Mouse (Mus musculus) activated CD4-positive, CD25-positive, alpha-beta regulatory T cell, adult 4 months (primary cell): ENCODE results near the gene 6430548M08Rik. TPM values are rescaled to one million over a fixed set of nuclear protein-coding genes. Genes with fewer than 3 reads are reported as not detected.

Experiments used
- ATAC-seq: one replicate; pipeline ENCODE4 v1.8.0; 2017
- polyA plus RNA-seq, 2 experiments: library from polyadenylated mRNA; unstranded; fragments of 100-300 nt; shearing (Covaris generic); gene quantifications; one replicate each; pipeline ENCODE4 v1.2.1; 2017

6430548M08Rik gene
- not detected for polyA plus RNA-seq

DNA sequence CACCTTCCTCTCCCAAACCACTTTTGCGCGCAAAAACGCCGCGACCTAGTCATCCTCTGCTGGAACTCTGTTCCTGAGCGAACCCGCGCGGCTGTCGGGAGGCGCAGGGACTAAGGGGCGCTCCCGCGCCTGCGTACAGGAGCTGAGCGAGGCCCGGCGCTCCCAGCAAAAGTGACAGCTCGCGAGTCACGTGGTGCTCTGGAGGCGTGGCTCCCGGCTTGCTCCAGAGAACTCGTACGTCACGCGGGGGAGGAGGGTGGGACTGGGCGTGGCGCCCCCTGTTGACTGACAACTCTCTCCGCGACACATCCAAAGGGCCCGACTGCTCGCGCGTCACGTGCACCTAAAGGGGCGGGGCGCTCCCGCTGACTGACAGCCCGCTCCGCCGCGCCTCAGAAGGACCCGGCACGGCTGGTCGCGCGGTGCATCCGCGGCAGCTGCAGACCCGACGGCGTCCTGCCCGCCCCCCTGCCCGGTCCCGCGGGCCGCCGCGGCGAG lies at the start of gene 6430548M08Rik:
TSS of gene 6430548M08Rik (plus strand) at position 395 of the 498 bp plus-strand sequence.
- peak; percentile 98 for ATAC-seq

DNA sequence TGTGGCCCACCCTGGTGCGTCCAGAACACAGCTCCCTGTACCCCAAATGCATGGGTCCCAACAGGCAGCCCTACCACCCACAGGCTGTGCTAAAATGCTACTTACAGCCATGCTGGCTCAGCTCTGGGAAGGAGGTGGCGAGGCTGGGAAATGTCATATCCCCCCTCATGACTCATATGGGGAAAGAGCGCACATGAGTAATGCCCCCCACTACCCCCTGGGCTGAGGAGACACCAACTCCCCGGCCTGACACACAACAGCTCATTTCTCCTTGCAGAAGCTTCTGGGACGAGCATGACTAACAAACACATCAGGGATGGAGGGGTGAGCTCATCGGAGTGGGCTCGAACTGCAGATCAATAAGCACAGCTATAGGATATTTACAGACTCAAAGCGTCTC lies 48.3 kb upstream of the 6430548M08Rik start:
- ATAC-seq = no peak

DNA sequence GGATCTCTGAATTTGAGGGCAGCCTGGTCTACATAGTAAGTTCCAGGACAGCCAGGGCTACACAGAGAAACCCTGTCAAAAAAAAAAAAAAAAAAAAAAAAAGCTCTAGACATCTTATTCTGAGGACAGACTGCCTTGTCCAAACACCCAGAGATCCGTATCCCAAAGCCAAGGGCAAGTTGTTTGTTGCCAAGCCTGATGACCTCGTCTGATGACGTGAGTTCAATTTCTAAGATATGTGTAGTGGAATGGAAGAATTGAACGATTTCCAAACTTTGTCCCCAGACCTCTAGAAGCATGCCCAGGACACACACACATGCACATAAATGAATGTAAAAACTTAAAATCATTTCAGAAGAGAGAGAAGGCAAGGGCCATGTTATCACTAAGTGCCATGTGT lies 47.7 kb upstream of the 6430548M08Rik start:
- ATAC-seq = no peak

DNA sequence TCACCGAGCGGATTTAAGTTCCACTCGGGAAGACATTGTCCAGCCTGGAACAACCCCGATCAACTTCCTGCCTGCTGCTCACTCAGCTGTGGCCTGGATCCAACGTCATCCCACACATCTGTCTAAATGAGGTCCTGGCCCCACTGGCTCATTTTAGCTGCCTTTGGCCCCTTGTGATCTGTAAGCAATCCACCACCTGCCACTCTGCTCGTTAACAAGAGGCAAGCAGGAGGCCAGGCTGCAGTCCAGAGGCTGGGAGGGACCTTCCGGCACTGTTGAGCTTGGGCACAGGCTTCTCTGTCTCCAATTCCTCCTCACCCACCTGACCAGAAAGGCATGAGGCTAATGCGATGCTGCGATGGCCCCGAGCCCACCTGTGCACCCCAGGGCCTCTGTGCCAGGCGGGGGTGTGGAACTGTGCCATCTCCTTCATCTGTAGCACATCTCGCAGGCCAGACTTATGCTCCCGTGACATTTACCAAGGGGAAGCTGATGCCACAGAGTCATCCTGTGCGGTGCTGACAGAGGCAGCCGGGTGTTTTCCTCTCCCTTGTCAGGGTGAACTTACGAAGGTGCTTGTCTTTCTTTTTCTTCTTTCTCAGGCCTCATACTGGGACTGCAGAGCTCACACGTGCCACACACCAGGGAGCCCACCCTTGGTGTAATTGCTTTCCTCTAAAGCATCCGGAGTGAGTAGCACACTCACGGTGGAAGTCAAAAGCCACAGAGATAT lies 45.9 kb upstream of the 6430548M08Rik start:
- peak; percentile 74 for ATAC-seq

DNA sequence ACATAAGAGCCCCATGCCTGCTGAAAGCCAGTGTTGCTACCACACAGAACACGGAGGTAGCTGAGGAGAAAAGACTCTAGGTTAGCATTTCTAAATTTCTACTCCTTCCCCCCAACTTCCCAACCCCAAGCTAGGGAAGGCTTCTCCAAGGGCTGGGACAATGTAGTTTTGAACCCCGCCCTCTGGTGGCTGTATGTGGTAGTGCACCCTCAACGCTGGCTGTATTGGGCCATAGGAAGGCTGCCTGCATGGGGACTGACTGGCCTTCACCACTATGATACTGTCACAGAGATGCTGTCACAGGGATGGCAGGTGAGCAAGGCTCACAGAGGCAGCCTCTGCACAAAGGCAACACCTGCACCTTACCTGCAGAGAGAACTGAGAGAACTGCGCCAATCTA lies 42.3 kb upstream of the 6430548M08Rik start:
- ATAC-seq = peak; percentile 35

DNA sequence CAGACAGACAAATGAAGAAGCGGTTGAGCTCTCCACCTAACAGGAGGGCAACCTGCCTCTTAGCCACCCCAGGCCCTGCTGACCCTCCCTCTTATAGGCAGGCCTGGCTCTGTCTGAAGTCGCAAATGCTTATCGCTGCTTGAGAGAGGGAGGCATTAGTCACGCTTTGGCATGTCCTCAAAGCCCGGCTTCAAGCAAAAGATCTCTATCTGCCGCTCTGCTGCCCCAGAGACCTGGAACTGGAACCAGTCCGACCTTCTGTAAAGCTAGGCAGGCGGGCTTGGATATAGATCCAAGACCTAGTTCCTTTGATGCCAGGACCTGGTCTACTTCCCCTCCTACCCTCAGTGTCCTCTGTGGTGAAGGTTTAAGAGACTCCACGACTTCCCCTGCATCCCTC lies 41.7 kb upstream of the 6430548M08Rik start:
- no peak for ATAC-seq

DNA sequence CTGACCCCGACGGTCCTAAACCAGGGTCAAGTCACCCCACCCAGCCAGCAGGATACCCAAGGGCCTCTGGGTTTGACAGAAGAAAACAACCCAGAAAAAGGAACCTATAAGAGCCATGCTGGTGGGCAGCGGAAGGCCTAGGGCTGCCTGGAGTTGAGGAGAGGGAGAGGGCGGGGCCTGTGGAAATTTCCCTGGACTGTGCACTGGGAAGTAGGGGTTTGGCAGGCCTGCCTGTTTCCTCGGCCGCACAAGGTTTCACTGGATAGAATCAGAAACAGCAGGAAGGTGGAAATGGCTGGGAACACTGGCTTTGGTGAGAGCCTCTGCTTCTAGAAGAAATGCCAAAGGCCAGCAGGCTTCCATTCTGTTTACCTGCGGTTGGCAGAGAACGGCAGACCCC lies 41.1 kb upstream of the 6430548M08Rik start:
- no peak for ATAC-seq

DNA sequence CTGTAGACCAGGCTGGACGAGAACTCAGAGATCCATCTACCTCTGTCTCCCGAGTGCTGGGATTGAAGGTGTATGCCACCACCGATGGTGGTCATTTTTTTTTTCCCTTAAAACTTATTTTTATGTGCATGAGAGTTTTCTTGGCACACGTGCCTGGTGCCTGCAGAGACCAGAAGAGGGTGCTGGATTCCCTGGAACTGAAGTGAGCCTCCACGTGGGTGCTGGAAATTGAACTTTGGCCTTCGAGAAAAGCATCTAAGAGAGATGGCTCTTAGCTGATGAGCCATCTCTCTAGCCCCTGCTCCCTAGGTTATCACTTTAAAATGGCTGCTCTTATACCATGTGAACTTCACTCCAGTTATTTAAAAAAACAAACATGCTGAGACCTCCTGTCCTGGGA lies 39.4 kb upstream of the 6430548M08Rik start:
- no peak for ATAC-seq

DNA sequence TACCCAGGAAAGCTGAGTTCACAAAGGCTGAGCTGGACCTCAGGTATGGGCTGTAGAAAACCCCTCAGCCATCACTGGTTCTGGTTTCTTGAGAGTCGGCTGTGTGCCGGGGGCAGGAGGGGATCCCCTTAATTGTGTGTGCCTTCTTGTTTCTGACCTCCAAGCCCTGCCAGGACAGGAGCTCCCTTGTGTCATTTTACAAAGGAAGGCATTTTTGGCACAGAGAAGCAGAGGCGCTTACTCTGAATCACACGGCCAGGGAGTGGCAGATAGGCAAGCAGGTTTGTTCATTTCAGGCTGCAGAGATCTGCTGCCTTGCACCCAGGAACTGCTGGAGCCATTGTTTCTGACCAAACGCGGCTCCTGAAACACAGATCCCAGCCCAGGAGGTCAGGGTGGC lies 38.6 kb upstream of the 6430548M08Rik start:
- no peak for ATAC-seq

DNA sequence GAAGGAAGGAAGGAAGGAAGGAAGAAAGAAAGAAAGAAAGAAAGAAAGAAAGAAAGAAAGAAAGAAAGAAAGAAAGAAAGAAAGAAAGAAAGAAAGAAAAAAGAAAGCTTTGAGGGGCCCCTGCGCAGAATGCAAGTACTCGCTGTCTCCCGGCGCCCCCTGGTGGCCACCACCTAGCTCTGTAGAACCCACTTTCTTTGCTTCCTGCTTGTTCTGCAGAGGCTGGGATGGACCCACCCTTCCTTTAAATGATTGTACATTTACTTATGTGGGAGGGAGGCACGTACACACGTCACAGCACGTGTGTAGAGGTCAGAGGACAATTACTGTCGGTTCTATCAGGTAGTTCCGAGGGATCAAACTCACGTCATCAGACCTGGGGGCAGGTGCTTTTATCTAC lies 35.9 kb upstream of the 6430548M08Rik start:
- peak; percentile 85 for ATAC-seq

DNA sequence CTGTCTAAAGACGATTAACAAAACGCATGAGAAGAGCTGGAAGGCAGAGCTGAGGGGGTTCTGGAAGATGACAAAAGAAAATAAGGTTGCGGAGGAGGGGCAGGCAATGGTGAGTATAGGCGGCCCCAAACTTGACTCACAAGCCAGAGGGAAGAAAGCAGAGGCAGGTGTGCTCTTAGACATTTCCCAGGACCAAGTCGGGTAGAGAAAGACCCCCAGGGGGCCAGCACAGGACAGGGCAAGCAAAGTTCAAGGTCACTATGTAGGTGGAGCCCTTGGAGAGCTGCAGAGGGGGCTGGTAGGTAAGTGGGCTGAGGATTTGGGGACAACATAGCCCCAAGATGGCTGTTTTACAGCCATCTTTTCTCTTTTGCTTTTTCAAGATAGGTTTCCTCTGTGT lies 34.6 kb upstream of the 6430548M08Rik start:
- no peak for ATAC-seq

DNA sequence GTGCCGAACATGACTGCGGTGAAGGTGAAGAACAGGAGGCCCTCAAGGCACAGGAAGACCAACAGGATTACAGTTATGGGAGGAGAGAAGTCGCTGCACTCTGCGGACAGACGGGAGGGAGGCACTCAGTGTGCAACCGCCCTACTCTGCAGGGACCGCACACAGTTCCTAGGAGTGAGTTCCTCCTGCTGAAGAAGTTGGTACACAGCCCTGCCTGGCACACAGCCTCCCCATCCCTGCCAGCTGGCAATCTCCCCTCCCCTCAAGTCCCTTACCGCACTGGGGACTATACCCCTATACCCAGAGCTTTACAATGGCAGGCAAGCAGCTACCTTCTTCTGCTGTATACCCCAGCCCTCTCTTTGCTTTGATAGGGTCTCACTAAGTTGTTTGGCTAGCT lies 30.7 kb upstream of the 6430548M08Rik start:
- ATAC-seq = no peak

DNA sequence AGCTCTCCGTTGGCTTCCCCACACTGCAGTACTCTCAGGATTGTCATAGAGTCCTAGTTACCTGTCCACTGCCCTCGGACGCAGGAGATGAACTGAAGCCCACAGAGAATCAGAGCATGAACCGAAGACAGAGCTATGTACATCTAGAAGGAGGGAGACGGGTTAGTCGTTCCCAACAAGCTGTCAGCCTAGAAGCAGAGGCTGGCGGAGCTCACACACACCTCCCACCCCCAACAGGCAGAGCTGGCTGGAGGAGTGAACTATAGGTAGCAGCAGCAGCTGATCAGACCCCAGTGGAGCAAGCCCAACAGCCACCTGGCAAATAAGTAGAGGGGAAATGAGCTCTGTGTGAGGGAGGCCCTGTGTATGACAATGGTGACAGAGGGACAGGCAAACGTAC lies 29.2 kb upstream of the 6430548M08Rik start:
- no peak for ATAC-seq

DNA sequence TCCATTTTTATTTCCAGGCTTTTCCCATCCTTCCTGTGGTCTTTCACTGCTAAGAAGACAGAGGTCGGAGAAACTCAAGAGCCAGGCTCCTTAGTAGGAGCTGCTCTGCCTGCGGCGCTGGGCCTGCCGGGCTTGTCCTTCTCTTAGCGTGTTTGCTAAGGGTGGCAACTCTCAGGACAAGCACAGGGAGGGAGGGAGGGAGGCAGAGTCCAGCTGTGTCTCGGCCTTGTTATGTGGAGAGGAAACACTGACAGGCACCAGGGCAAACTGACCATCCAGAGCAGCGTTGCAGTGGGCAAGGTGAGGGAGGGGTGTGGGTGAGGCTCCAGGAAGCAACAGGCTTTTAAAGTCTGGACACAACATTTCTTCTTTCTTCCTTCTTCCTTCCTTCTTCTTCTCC lies 24.4 kb upstream of the 6430548M08Rik start:
- ATAC-seq = no peak

DNA sequence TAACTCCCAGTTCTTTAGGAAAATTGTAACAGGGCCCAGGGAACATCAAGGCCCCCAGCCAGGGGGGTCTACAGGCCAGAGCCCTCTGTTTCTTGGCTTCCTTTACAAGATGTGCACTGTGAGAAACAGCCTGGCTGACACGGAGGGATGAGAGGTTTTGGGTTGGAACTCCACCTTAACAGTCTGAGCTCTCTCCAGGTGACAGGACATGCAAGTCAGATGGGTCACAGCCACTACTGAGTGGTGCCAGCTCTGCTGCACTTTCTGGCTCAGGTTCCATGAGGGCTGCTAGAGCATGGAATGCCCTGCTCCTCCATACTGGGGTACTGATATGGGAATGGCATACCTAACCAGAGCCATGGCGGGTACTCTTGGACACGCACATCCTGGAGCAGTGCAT lies 22.9 kb upstream of the 6430548M08Rik start:
- ATAC-seq = no peak

DNA sequence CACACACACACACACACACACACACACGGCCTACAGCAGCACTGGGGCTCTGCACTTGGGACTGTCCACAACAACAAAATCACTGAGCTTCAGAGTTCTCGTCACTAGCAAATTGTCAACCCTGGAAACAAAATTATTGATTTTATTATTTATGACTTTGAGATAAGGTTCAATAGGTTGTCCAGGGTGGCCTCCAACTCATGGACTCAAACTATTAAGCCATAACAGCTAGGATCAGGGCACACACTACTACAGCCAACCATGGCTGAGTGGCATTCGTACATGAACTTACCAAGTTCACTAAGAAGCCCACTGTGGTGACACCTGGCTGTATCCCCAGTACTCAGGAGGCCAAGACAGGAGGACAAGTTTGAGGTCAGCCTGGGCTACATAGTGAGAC lies 20.8 kb upstream of the 6430548M08Rik start:
- no peak for ATAC-seq

DNA sequence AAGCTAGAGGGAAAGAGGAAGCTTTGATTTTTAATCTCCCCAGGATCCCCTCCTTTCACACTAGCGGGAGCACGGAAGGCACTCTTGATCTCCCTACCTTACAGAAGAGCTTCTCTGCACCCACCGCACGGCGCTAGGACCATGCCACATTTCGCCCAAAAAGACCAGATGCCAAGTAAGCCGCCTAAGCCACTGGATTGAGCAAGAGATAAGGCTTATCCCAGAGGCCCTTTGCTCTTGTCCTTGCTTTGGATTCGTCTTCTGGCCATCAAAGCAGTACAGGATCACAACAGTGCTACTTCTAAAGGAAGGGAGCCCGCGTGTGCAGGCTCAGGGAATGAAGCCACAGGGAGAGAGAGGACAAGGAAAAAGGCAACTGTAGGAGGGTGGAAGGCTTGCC lies 19.2 kb upstream of the 6430548M08Rik start:
- ATAC-seq = no peak

DNA sequence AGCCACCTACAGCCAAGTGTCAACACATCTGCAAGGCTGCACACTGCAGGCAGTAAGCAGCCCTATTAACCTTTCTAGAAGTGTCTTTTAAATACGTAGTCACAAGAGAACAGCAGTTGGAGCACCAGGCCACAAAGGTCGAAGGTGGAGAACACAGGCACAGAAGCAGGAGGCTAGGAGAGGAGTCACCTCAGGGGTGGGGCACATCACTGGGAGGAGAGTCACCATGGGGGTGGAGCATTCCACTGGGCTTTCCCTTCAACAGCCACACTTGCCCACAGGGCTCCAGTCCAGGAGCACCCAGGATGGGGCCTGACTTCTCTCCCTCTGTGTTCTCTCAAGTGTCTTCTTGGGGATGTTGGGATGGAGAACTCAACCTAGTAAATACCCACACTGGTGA lies 17.5 kb upstream of the 6430548M08Rik start:
- no peak for ATAC-seq

DNA sequence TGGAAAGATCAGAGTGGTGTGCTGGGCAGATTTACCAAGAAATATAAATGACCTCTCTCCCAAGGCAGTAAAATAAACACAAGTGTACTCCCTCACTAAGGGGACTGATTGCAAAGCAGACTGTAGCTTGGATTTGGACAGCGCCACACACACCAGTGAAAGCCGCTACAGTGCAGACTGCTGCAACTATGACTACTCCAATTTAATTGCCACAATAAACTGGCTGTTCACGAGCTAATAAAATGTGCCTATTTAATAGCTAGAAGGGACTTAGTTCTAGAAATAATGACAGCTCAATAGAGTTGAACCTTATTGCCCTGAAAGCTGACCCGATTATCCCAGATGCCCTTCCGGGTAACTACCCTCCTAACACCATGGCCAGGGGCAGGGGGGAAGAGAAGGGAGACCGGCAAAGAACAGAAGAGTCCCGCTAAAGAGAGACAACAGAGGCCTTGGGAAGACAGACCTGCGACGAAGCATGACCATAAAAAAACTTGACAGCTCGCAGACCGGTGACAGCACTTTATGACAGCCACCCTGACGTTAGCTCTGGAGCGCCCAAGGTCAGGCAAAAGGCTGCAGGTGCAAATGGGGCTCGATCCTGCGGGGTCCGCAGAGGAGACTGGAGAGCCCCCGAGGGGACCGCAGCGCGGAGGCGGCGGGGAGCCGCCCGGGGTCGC lies 13.4 kb upstream of the 6430548M08Rik start:
- peak; percentile 16 for ATAC-seq

DNA sequence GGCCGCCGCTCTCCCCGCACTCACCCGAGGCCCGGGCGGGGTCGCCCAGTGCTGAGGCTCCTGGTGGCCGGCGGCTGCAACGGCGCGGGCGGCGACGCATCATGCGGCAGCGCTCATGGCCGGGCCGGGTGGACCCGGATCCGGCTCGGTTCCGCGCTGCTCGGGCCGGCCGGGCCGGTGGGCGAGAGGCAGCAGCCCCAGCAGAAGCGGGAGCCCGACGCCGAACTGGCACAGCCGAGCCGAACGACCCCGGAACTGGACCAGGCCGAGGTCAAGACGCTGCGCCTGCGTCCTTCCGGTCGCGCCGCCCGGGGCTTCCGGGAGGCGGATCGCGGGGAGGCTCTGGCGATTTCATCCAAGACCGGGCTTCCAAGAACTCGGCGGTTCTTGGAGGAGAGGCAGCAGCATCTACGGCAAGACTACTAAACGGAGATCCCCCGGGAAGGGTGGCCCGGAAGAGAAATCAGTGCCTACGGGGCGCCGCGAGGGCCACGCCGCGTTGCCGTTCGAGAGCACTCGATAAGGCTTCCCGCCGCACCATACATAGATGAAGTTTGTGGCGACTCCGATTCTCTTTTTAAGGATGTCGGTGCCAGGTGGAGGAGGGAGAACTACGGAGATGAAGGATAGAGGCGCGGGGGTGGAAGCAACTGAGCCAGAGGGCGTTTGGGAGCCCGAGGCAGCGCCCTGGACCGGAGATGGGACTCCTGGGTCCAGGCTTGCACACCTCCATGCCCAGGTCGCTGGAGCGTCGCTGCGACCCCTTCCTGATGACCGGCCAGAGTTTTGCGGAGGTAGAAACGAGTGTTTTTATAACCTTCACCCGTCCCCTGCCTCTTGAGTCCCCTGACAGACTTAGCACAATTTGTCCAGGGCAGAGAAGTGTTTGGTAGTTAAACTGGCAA lies 12.6 kb upstream of the 6430548M08Rik start, which contains the start of gene Zdhhc7:
TSS of gene Zdhhc7 (minus strand) at position 415 of the 905 bp plus-strand sequence.
- ATAC-seq = peak; percentile 81

DNA sequence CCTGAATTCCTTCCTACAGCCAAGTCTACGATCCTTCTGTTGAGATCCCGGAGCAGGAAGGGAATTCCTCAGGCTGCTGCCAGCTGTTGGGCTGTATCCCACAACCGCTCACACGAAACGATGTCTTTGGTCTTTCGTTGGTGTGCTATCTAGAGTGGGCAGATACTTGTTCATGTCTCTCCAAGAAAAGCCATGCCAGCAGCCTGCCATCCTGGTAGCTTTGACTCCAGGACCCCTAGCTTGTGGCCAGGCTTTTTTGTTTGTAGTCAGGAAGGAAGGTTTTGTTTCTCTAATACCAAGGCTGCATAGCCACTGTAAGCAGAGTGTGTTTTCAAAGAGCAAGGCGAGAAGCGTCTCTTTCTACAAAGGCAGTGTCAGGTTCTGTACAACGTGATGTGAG lies 10.0 kb upstream of the 6430548M08Rik start:
- no peak for ATAC-seq

DNA sequence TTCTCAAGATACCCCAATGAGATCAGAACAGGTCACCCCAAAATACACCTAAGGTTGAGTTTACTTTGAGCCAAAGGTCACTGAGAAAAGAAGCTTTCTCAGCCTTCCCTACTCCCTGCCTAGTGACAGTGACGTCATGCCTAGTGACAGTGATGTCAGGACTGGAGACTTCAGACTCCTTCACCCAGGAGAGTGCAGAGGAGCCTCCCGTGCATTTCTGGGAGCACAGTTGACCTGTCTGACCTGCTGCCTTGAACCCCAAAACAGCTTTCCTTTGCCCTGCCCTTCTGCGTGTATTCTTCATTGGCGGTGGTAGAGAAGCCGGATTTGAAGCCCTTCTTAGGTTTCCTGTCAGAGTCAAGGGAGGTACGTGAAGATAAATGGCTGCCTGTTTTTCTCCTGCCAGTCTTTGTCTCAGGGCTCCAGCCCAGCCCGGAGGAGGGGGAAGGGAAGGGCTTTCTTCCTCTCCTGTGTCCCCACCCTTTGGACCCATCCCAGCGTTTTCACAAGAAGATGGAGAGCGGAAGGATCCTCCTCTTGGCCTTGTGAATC lies 9.2 kb upstream of the 6430548M08Rik start:
- no peak for ATAC-seq

DNA sequence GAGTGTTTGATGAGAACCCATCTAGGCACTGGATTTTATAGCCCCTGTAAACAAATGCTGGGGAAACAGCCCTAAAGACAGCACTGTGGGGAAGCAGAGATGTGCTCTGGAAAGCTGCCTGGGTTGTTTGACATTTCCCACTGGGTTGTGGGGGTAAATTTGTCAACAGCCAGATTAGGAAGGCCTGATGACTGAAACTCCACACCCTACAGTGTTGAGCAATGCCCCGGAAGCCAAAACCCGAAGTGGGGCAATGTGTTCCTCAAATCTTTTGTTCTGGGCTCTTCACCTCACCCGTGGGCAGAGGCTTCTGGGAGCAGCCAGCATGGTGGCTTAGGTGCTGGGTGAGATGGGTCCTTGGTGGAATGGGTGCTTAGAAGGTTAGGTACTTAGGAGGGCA lies 4.8 kb upstream of the 6430548M08Rik start:
- no peak for ATAC-seq
